Mouse (Mus musculus) G1E (cell line): ENCODE results near the gene Dhx58. TPM values are rescaled to one million over a fixed set of nuclear protein-coding genes. Genes with fewer than 3 reads are reported as not detected.

Source experiments
- ATAC-seq: 2 replicates; pipeline ENCODE4 v1.8.0; 2016; ENCODE audit warnings: mild to moderate bottlenecking; ENCODE audit not compliant: insufficient number of reproducible peaks, poor library complexity, low FRiP score, severe bottlenecking; ENCODE audit errors: extremely low read depth
- DNase-seq: peaks from one replicate; pipeline ENCODE4 v3.0.0; 2012; ENCODE audit warnings: low spot score
- H3K27me3 ChIP-seq: 2 replicates; pipeline ENCODE4 v1.6.1; 2012; ENCODE audit warnings: mild to moderate bottlenecking, low read length, inconsistent platforms; ENCODE audit not compliant: insufficient read depth
- H3K36me3 ChIP-seq: replicated peaks from 2 replicates; pipeline ENCODE3; 2012; ENCODE audit warnings: mild to moderate bottlenecking, inconsistent platforms
- H3K4me1 ChIP-seq: 2 replicates; pipeline ENCODE4 v1.6.1; 2012; ENCODE audit warnings: low read depth, low read length, inconsistent platforms, mixed read lengths; ENCODE audit not compliant: insufficient read depth
- H3K4me3 ChIP-seq: 2 replicates; pipeline ENCODE4 v1.5.1; 2012; ENCODE audit warnings: low read depth, mild to moderate bottlenecking, inconsistent platforms, low read length, moderate library complexity, mixed read lengths
- H3K9me3 ChIP-seq: replicated peaks from 2 replicates; pipeline ENCODE4 v1.6.1; 2012; ENCODE audit warnings: inconsistent platforms
- CTCF ChIP-seq: IDR thresholded peaks from 2 replicates; pipeline ENCODE4 v1.5.1; 2012; ENCODE audit warnings: low read depth, low read length, inconsistent platforms, mixed read lengths
- GATA1 ChIP-seq: IDR thresholded peaks from 2 replicates; pipeline ENCODE4 v1.6.1; 2012; ENCODE audit warnings: borderline replicate concordance, low read length, inconsistent platforms, mixed read lengths
- GATA2 ChIP-seq: IDR thresholded peaks from 2 replicates; pipeline ENCODE4 v1.6.1; 2012; ENCODE audit warnings: low read depth, low read length, inconsistent platforms, borderline replicate concordance
- POLR2AphosphoS5 ChIP-seq: IDR thresholded peaks from 2 replicates; pipeline ENCODE4 v1.6.1; 2012; ENCODE audit warnings: low read depth, low read length, inconsistent platforms; ENCODE audit not compliant: insufficient replicate concordance
- TAL1 ChIP-seq: conservative IDR thresholded peaks from 2 replicates; pipeline ENCODE4 v1.6.1; 2012; ENCODE audit warnings: low read depth, low read length, inconsistent platforms, mixed read lengths
- polyA plus RNA-seq: library from polyadenylated mRNA; stranded (reverse); fragments of >175 nt; gene quantifications from 2 replicates; pipeline ENCODE4 v1.2.3, GENCODE M21; 2012
- total RNA-seq, 2 experiments: library from RNA; stranded (forward) in 1 of 2; stranded (reverse) in 1 of 2; fragments of 200-1000 nt in 1 of 2; fragments of >200 nt in 1 of 2; fragmentation: Nextera tagmentation in 1 of 2; gene quantifications; 2 replicates each; pipeline ENCODE4 v1.2.3; 2014 to 2017

The Dhx58 gene
- total and polyA plus RNA-seq, 3 experiments, result 2.0 to 4.2 (median 2.6) TPM

GRCm38 (mm10) chr11:100719893-100720292 lies 15.8 kb upstream of the Dhx58 start:
- DNase-seq, result no peak
- TF ChIP-seq CTCF (no peak), TAL1 (no peak), GATA2 (no peak), GATA1 (no peak), POLR2AphosphoS5 (no peak)
- Histone ChIP-seq H3K36me3 (peaks cover 92% of the 10 kb centered on the region), H3K4me3 (0 out of 2 replicates have a peak overlapping the region, but pooled peaks have one; percentile 2), H3K27me3 (no peaks in the 10 kb centered on the region), H3K4me1 (peaks cover 84% of the 10 kb centered on the region), H3K9me3 (no peaks in the 10 kb centered on the region)
- no peak for ATAC-seq

- no peak for DNase-seq
- H3K4me3 ChIP-seq, result no peak overlapping the region
- H3K27me3 ChIP-seq, result no peaks in the 10 kb centered on the region
- no peak for ATAC-seq
- TF ChIP-seq TAL1 (no peak), POLR2AphosphoS5 (no peak), CTCF (no peak), GATA2 (no peak), GATA1 (no peak)
- peaks cover 83% of the 10 kb centered on the region for H3K4me1 ChIP-seq
- peaks cover 92% of the 10 kb centered on the region for H3K36me3 ChIP-seq
- no peaks in the 10 kb centered on the region for H3K9me3 ChIP-seq
These were observed 15.2 kb upstream of the Dhx58 start for GRCm38 (mm10) chr11:100719312-100719711.

GRCm38 (mm10) chr11:100718866-100719265 lies 14.8 kb upstream of the Dhx58 start:
- TF ChIP-seq GATA1 (no peak), POLR2AphosphoS5 (no peak), CTCF (no peak), TAL1 (no peak), GATA2 (no peak)
- Histone ChIP-seq H3K36me3 (peaks cover 93% of the 10 kb centered on the region), H3K4me1 (peaks cover 83% of the 10 kb centered on the region)

GRCm38 (mm10) chr11:100718462-100718861 lies 14.4 kb upstream of the Dhx58 start:
- Histone ChIP-seq H3K4me1 (peaks cover 85% of the 10 kb centered on the region), H3K4me3 (no peak overlapping the region), H3K27me3 (no peaks in the 10 kb centered on the region), H3K36me3 (peaks cover 95% of the 10 kb centered on the region), H3K9me3 (no peaks in the 10 kb centered on the region)
- ATAC-seq (no peak), DNase-seq (no peak)
- no peak for TF ChIP-seq CTCF
- TF ChIP-seq GATA2, result no peak
- no peak for TF ChIP-seq GATA1
- TF ChIP-seq TAL1, result no peak
- TF ChIP-seq POLR2AphosphoS5, result no peak

More at GRCm38 (mm10) chr11:100718866-100719265, 14.8 kb upstream of the Dhx58 start:
- H3K27me3 ChIP-seq, result no peaks in the 10 kb centered on the region
- ATAC-seq (no peak), DNase-seq (no peak)
- H3K4me3 ChIP-seq, result no peak overlapping the region
- no peaks in the 10 kb centered on the region for H3K9me3 ChIP-seq

- H3K4me1 ChIP-seq, result peaks cover 80% of the 10 kb centered on the region
- TF ChIP-seq CTCF, result no peak
- TF ChIP-seq GATA1, result no peak
These were observed 12.6 kb upstream of the Dhx58 start for GRCm38 (mm10) chr11:100716649-100717048.

GRCm38 (mm10) chr11:100714948-100715347 lies 10.9 kb upstream of the Dhx58 start:
- H3K27me3 ChIP-seq, result no peaks in the 10 kb centered on the region
- TF ChIP-seq TAL1, result no peak
- no peak for TF ChIP-seq CTCF
- peaks cover 74% of the 10 kb centered on the region for H3K4me1 ChIP-seq
- peaks cover 81% of the 10 kb centered on the region for H3K36me3 ChIP-seq
- DNase-seq, result no peak
- H3K9me3 ChIP-seq, result no peaks in the 10 kb centered on the region
- H3K4me3 ChIP-seq, result no peak overlapping the region
- no peak for ATAC-seq

More at GRCm38 (mm10) chr11:100716649-100717048, 12.6 kb upstream of the Dhx58 start:
- DNase-seq (no peak), ATAC-seq (no peak)
- H3K9me3 ChIP-seq, result no peaks in the 10 kb centered on the region
- peaks cover 83% of the 10 kb centered on the region for H3K36me3 ChIP-seq
- H3K4me3 ChIP-seq, result no peak overlapping the region
- H3K27me3 ChIP-seq, result no peaks in the 10 kb centered on the region

GRCm38 (mm10) chr11:100714534-100714915 lies 10.5 kb upstream of the Dhx58 start:
- Histone ChIP-seq H3K4me3 (peak overlapping the region; percentile 70; the same call in 1 of the 2 replicates), H3K9me3 (no peaks in the 10 kb centered on the region), H3K36me3 (peaks cover 81% of the 10 kb centered on the region), H3K4me1 (peaks cover 70% of the 10 kb centered on the region), H3K27me3 (no peaks in the 10 kb centered on the region)
- peak; percentile 71 for DNase-seq
- ATAC-seq, result no peak
- TF ChIP-seq POLR2AphosphoS5 (no peak), CTCF (peak; percentile 75)
